Mouse (Mus musculus) intestine, postnatal 0 days (tissue): ENCODE measurements around the gene Tnfsf15. TPM values are rescaled to one million over a fixed set of nuclear protein-coding genes. Genes with fewer than 3 reads are reported as not detected.

Experiments used
- ATAC-seq: fragments of 200-750 bp; cut with Nextera tagmentation; 2 replicates; pipeline ENCODE4 v1.8.0; 2017; ENCODE audit warnings: mild to moderate bottlenecking, moderate TSS enrichment, moderate library complexity
- H3K27ac ChIP-seq: fragments of 300-500 bp; sonication (generic); 2 replicates; pipeline ENCODE4 v1.5.1; 2014; ENCODE audit warnings: mild to moderate bottlenecking, low read depth, low read length, moderate library complexity
- H3K27me3 ChIP-seq: fragments of 300-500 bp; sonication (generic); replicated peaks from 2 replicates; pipeline ENCODE4 v1.6.1; 2014; ENCODE audit warnings: low read length, mixed read lengths; ENCODE audit not compliant: control insufficient read depth, insufficient read depth
- H3K36me3 ChIP-seq: fragments of 300-500 bp; sonication (generic); 2 replicates; pipeline ENCODE4 v1.6.1; 2014; ENCODE audit warnings: mild to moderate bottlenecking, moderate library complexity; ENCODE audit not compliant: control insufficient read depth, insufficient read depth
- H3K4me1 ChIP-seq: fragments of 300-500 bp; sonication (generic); replicated peaks from 2 replicates; pipeline ENCODE4 v1.6.1; 2014; ENCODE audit warnings: antibody characterized with exemption, low read length, mixed read lengths; ENCODE audit not compliant: control insufficient read depth, insufficient read depth
- H3K4me2 ChIP-seq: fragments of 300-500 bp; sonication (generic); replicated peaks from 2 replicates; pipeline ENCODE4 v1.6.1; 2014; ENCODE audit warnings: low read depth, mild to moderate bottlenecking, moderate library complexity
- H3K4me3 ChIP-seq: fragments of 300-500 bp; sonication (generic); 2 replicates; pipeline ENCODE4 v1.5.1; 2014; ENCODE audit warnings: low read depth, low read length
- H3K9ac ChIP-seq: fragments of 300-500 bp; sonication (generic); 2 replicates; pipeline ENCODE4 v1.6.1; 2014; ENCODE audit warnings: mild to moderate bottlenecking, low read depth, low read length
- H3K9me3 ChIP-seq: fragments of 300-500 bp; sonication (generic); 2 replicates; pipeline ENCODE4 v1.6.1; 2016; ENCODE audit warnings: mixed run types; ENCODE audit not compliant: control insufficient read depth
- CTCF ChIP-seq: sonication (generic); IDR thresholded peaks from 2 replicates; pipeline ENCODE4 v1.5.1; 2016; ENCODE audit warnings: low read depth, mild to moderate bottlenecking, control low read depth, antibody characterized with exemption, moderate library complexity
- WGBS: fragments of 180-500 bp; shearing (Covaris S2); extraction: QIAGEN DNeasy Blood & Tissue Kit; methylation state at CpG from one replicate; pipeline ENCODE4 v1.1.7; 2014; 5-methylcytosine and 5-hydroxymethylcytosine counted together
- polyA plus RNA-seq: library from polyadenylated mRNA; unstranded; fragments of >200 nt; fragmentation: Nextera tagmentation; extraction: Ambion mirVana; gene quantifications from 2 replicates; pipeline ENCODE4 v1.2.1, GENCODE M21; 2015

The Tnfsf15 gene
- 0.07 and 0.09 TPM in 2 replicates for polyA plus RNA-seq

- no peak within 1 kb of the TSS for H3K27ac ChIP-seq
- no peaks in the 10 kb centered on the region for H3K9me3 ChIP-seq
- ATAC-seq, result 0 out of 2 replicates have a peak, but pooled peaks have one; percentile 6
- H3K4me3 ChIP-seq, result no peak within 1 kb of the TSS
- no peaks in the 10 kb centered on the region for H3K27me3 ChIP-seq
- 17% methylated on average over 8 of the region's 8 CpGs for WGBS
- peaks cover 14% of the 10 kb centered on the region for H3K4me1 ChIP-seq
- H3K4me2 ChIP-seq, result peak within 1 kb of the TSS; percentile 56
- no peaks in the 10 kb centered on the region for H3K36me3 ChIP-seq
- H3K9ac ChIP-seq, result no peak within 1 kb of the TSS
- TF ChIP-seq CTCF, result no peak
These were observed at the start of gene Tnfsf15 for GRCm38 (mm10) chr4:63744693-63745171. Gene Tnfsf15, minus strand, starts transcription at chr4:63745113.

- Histone ChIP-seq H3K4me3 (no peak overlapping the region), H3K36me3 (no peaks in the 10 kb centered on the region), H3K4me2 (no peak overlapping the region), H3K27me3 (no peaks in the 10 kb centered on the region), H3K27ac (no peak overlapping the region), H3K9me3 (no peaks in the 10 kb centered on the region), H3K9ac (no peak overlapping the region), H3K4me1 (no peaks in the 10 kb centered on the region)
- no peak for TF ChIP-seq CTCF
- ATAC-seq, result no peak
- 92% methylated on average over 3 of the region's 3 CpGs for WGBS
These were observed 47.4 kb upstream of the Tnfsf15 start for GRCm38 (mm10) chr4:63792328-63792727.

- no peaks in the 10 kb centered on the region for H3K4me1 ChIP-seq
- H3K36me3 ChIP-seq, result no peaks in the 10 kb centered on the region
- WGBS, result 52% methylated on average over 2 of the region's 2 CpGs
- H3K27me3 ChIP-seq, result no peaks in the 10 kb centered on the region
- TF ChIP-seq CTCF, result no peak
- no peak for ATAC-seq
- H3K9ac ChIP-seq, result no peak overlapping the region
- H3K4me2 ChIP-seq, result no peak overlapping the region
- no peak overlapping the region for H3K4me3 ChIP-seq
- H3K27ac ChIP-seq, result no peak overlapping the region
- no peaks in the 10 kb centered on the region for H3K9me3 ChIP-seq
These were observed 40.6 kb upstream of the Tnfsf15 start for GRCm38 (mm10) chr4:63785466-63785865.

GRCm38 (mm10) chr4:63783826-63784225 is 38.9 kb upstream of the Tnfsf15 start:
- no peak overlapping the region for H3K4me2 ChIP-seq
- WGBS, result 49% methylated on average over 5 of the region's 5 CpGs
- no peak overlapping the region for H3K27ac ChIP-seq
- no peaks in the 10 kb centered on the region for H3K9me3 ChIP-seq
- no peak for TF ChIP-seq CTCF
- no peak for ATAC-seq
- H3K4me1 ChIP-seq, result no peaks in the 10 kb centered on the region
- no peak overlapping the region for H3K4me3 ChIP-seq
- H3K27me3 ChIP-seq, result no peaks in the 10 kb centered on the region
- no peaks in the 10 kb centered on the region for H3K36me3 ChIP-seq
- H3K9ac ChIP-seq, result no peak overlapping the region

GRCm38 (mm10) chr4:63782970-63783613 is 38.2 kb upstream of the Tnfsf15 start:
- H3K4me2 ChIP-seq, result no peak overlapping the region
- no peaks in the 10 kb centered on the region for H3K9me3 ChIP-seq
- no peaks in the 10 kb centered on the region for H3K4me1 ChIP-seq
- no peak overlapping the region for H3K27ac ChIP-seq
- WGBS, result 76% methylated on average over 7 of the region's 7 CpGs
- H3K27me3 ChIP-seq, result no peaks in the 10 kb centered on the region
- H3K36me3 ChIP-seq, result no peaks in the 10 kb centered on the region
- no peak for ATAC-seq
- no peak overlapping the region for H3K4me3 ChIP-seq
- no peak overlapping the region for H3K9ac ChIP-seq
- peak; percentile 57 for TF ChIP-seq CTCF

GRCm38 (mm10) chr4:63777223-63777622 is 32.3 kb upstream of the Tnfsf15 start:
- WGBS, result 83% methylated on average over 8 of the region's 8 CpGs
- H3K4me3 ChIP-seq, result no peak overlapping the region
- no peak overlapping the region for H3K4me2 ChIP-seq
- H3K9me3 ChIP-seq, result no peaks in the 10 kb centered on the region
- H3K36me3 ChIP-seq, result no peaks in the 10 kb centered on the region
- H3K27ac ChIP-seq, result no peak overlapping the region
- no peak for ATAC-seq
- H3K9ac ChIP-seq, result no peak overlapping the region
- H3K4me1 ChIP-seq, result no peaks in the 10 kb centered on the region
- no peaks in the 10 kb centered on the region for H3K27me3 ChIP-seq
- no peak for TF ChIP-seq CTCF
